Mouse (Mus musculus) liver, embryonic 13.5 days (tissue): Measurements from ENCODE around the gene Tars. TPM values are rescaled to one million over a fixed set of nuclear protein-coding genes. Genes with fewer than 3 reads are reported as not detected.

Experiments used
- ATAC-seq: fragments of 200-750 bp; cut with Nextera tagmentation; 2 replicates; pipeline ENCODE4 v1.8.0; 2017; ENCODE audit warnings: low read depth, mild to moderate bottlenecking, moderate number of reproducible peaks, moderate library complexity
- DNase-seq: peaks from one replicate; pipeline ENCODE4 v3.0.0; 2022
- H3K27ac ChIP-seq: fragments of 300-500 bp; sonication (generic); 2 replicates; pipeline ENCODE4 v1.5.1; 2015; ENCODE audit warnings: moderate library complexity, mild to moderate bottlenecking, inconsistent platforms
- H3K27me3 ChIP-seq: fragments of 300-500 bp; sonication (generic); 2 replicates; pipeline ENCODE4 v1.6.1; 2015; ENCODE audit warnings: mild to moderate bottlenecking, inconsistent platforms
- H3K36me3 ChIP-seq: fragments of 300-500 bp; sonication (generic); 2 replicates; pipeline ENCODE4 v1.6.1; 2015; ENCODE audit warnings: mild to moderate bottlenecking, inconsistent platforms
- H3K4me1 ChIP-seq: fragments of 300-500 bp; sonication (generic); replicated peaks from 2 replicates; pipeline ENCODE4 v1.6.1; 2015; ENCODE audit warnings: inconsistent platforms
- H3K4me2 ChIP-seq: fragments of 300-500 bp; sonication (generic); 2 replicates; pipeline ENCODE4 v1.6.1; 2015; ENCODE audit warnings: inconsistent platforms, mild to moderate bottlenecking, moderate library complexity
- H3K4me3 ChIP-seq: fragments of 300-500 bp; sonication (generic); replicated peaks from 2 replicates; pipeline ENCODE4 v1.5.1; 2015; ENCODE audit warnings: mild to moderate bottlenecking, inconsistent platforms
- H3K9ac ChIP-seq: fragments of 300-500 bp; sonication (generic); 2 replicates; pipeline ENCODE4 v1.6.1; 2015; ENCODE audit warnings: mild to moderate bottlenecking, inconsistent platforms
- H3K9me3 ChIP-seq: fragments of 300-500 bp; sonication (generic); replicated peaks from 2 replicates; pipeline ENCODE4 v1.6.1; 2016; ENCODE audit warnings: inconsistent platforms
- WGBS: fragments of 180-500 bp; shearing (Covaris S2); methylation state at CpG from one replicate; pipeline ENCODE4 v1.1.7; 2015; ENCODE audit not compliant: insufficient replicate concordance; 5-methylcytosine and 5-hydroxymethylcytosine counted together
- polyA plus RNA-seq: library from polyadenylated mRNA; unstranded; fragments of >200 nt; fragmentation: Nextera tagmentation; extraction: Ambion mirVana; gene quantifications from 2 replicates; pipeline ENCODE4 v1.2.1, GENCODE M21; 2015

Gene Tars
- polyA plus RNA-seq, 1 experiment from 2014 or later = 51.1 TPM

- Histone ChIP-seq H3K4me2 (no peak overlapping the region), H3K27me3 (no peaks in the 10 kb centered on the region), H3K4me3 (no peak overlapping the region), H3K9ac (no peak overlapping the region), H3K9me3 (no peaks in the 10 kb centered on the region), H3K36me3 (no peaks in the 10 kb centered on the region), H3K4me1 (no peaks in the 10 kb centered on the region), H3K27ac (no peak overlapping the region)
- WGBS = 45% methylated on average over 1 of the region's 1 CpGs
- ATAC-seq (no peak), DNase-seq (no peak)
These were observed 38.6 kb downstream of the Tars start for GRCm38 (mm10) chr15:11360888-11361287.

GRCm38 (mm10) chr15:11357501-11357900 lies 42.0 kb downstream of the Tars start:
- H3K4me2 ChIP-seq = no peak overlapping the region
- H3K4me3 ChIP-seq = no peak overlapping the region
- H3K36me3 ChIP-seq = no peaks in the 10 kb centered on the region
- ATAC-seq = no peak
- no peaks in the 10 kb centered on the region for H3K27me3 ChIP-seq
- no peaks in the 10 kb centered on the region for H3K4me1 ChIP-seq
- no peak overlapping the region for H3K9ac ChIP-seq
- H3K9me3 ChIP-seq = no peaks in the 10 kb centered on the region
- no peak for DNase-seq
- H3K27ac ChIP-seq = no peak overlapping the region
- 74% methylated on average over 2 of the region's 2 CpGs for WGBS

- Histone ChIP-seq H3K9ac (no peak overlapping the region), H3K9me3 (no peaks in the 10 kb centered on the region), H3K4me2 (no peak overlapping the region), H3K4me3 (no peak overlapping the region), H3K4me1 (no peaks in the 10 kb centered on the region), H3K27ac (no peak overlapping the region), H3K27me3 (no peaks in the 10 kb centered on the region), H3K36me3 (no peaks in the 10 kb centered on the region)
- DNase-seq (no peak), ATAC-seq (no peak)
- 59% methylated on average over 3 of the region's 3 CpGs for WGBS
These were observed 43.6 kb downstream of the Tars start for GRCm38 (mm10) chr15:11355865-11356264.

- DNase-seq (no peak), ATAC-seq (no peak)
- Histone ChIP-seq H3K4me1 (no peaks in the 10 kb centered on the region), H3K27ac (no peak overlapping the region), H3K9me3 (no peaks in the 10 kb centered on the region), H3K36me3 (no peaks in the 10 kb centered on the region), H3K4me2 (no peak overlapping the region), H3K4me3 (no peak overlapping the region), H3K9ac (no peak overlapping the region), H3K27me3 (no peaks in the 10 kb centered on the region)
- WGBS = 64% methylated on average over 7 of the region's 7 CpGs
These were observed 59.8 kb downstream of the Tars start for GRCm38 (mm10) chr15:11339467-11340180.
